Mouse (Mus musculus): Measurements from ENCODE around the gene Gm49366. TPM values are rescaled to one million over a fixed set of nuclear protein-coding genes. Genes with fewer than 3 reads are reported as not detected.
"Not testable (repeated sequence)": the region's sequence is repeated elsewhere in the genome, so short reads cannot be mapped to it uniquely, and the experiment has no call there.

Gene Gm49366
- total RNA-seq, 2 experiments from 2014 or later = not detected

DNA sequence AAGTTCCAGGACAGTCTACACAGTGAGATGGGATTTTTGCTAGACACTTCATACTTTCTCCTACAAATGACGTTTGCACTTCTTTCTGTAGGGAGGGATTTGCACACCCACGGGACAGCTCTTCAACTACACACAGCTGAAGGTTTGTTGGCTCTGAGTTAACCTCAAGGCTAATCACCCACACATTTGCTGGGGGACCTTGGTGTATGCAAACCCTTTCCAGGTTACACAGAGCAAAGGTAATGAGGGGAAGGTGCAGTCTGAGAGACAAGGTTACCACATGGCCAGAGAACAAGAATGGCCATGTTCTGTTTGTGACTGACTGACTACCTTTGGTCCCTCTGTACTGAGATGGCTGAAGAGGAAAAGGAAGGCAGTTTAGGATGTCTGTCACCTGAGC, 45.1 kb downstream of the Gm49366 start:
- DNase-seq = no peak

DNA sequence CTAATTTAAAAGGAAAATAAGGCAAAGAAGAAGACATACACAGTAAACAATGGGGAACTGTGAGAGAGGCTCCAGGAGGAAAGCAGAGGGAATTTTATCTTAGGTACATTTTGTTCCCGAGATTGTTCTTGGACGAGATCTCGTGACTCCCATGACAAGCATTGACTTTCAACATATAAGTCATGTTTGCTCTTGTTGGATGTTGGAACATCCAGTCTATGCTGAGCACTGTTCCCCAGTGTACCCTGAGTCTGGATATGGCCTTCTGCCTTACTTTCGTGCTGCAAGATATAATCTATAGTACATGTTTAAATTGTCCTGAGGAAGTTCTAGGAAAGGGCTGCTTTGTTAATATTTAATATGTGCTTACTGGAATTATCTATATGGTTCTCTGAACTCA, 45.8 kb downstream of the Gm49366 start:
- no peak for DNase-seq

DNA sequence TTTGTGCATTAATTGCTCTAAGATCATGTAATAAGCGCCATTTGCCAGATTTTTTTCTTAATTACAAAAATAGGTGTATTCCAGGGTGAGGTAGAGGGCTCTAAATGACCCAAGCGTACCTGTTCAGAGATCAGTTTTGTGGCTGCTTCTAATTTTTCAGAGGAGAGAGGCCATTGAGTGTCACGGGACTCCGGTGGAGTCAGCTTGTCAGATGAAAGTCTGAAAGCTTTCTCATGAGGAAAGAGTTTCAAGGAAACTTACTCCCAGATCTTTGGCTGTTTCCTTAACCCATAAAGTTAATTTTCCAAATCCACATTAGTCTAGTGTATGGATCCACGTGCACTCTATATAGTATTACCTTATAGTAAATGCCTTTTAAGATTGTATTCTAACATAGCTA, 55.9 kb downstream of the Gm49366 start:
- not testable (repeated sequence) for DNase-seq

DNA sequence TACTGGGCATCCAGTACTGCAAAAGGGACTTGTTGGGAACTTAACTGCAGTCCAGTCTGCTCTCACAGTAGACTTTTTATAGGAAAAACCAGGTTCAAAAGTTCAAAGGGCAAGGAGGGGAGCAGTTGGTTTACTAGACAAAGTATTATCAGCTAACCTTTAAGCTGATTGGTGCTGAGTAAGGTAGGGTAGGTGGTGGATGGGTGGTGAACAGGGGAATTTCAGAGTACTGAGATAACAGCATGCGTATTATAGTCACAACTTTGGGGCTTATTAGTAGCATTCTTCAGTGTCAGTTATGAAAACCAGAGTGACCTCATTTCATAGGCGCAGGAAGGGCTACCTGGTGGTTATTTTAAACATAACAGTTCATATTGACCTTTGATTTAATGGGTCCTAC, 60.9 kb downstream of the Gm49366 start:
- DNase-seq = no peak

DNA sequence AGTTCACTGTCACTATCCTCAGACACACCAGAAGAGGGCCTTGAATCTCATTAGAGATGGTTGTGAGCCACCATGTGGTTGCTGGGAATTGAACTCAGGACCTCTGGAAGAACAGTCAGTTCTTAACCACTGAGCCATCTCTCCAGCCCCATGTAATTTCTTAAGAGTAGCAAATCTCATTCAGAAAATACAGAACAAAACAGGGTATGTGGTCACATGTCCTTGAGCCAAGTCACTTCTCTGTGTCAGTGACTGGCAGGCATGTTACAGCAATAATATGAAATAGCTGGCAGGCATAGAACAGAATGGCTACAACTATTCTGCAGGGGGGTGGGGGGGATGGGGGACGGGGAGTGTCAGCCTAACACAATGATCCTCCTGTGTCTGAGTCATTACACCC, 61.3 kb downstream of the Gm49366 start:
- DNase-seq = no peak

DNA sequence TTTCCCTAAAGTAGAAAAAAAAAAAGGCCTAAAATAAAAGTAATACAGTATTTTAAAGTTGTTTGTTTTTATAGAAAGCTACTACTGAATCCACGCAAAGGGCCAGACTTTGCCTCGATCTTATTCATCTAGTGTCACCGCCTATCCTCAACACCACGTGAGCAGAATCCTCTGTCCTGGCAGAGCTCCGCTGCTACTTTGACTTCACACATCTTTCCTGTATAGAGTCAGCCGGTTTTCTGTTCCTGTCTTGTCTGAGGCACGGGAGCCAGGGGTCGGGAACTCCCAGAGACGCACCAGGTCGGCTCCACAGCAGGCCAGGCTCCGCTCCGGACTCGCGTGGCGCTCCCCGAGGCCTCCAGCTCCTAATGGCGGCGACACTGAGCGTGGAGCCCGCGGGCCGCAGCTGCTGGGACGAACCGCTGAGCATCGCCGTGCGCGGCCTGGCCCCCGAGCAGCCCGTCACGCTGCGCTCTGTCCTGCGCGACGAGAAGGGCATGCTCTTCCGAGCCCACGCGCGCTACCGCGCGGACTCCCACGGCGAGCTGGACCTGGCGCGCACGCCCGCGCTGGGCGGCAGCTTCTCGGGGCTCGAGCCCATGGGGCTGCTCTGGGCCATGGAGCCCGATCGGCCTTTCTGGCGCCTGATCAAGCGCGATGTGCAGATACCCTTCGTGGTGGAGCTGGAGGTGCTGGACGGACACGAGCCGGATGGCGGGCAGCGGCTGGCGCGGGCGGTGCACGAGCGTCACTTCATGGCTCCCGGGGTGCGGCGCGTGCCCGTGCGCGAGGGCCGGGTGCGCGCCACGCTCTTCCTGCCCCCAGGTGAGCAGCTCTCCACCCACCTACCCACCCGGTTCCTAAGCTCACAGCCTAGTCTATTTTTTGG, 62.1 kb downstream of the Gm49366 start, which contains the start of gene Acot6:
Acot6 (plus strand) TSS at position 51 of the 889 bp plus-strand sequence.
- peak; percentile 55 for DNase-seq

DNA sequence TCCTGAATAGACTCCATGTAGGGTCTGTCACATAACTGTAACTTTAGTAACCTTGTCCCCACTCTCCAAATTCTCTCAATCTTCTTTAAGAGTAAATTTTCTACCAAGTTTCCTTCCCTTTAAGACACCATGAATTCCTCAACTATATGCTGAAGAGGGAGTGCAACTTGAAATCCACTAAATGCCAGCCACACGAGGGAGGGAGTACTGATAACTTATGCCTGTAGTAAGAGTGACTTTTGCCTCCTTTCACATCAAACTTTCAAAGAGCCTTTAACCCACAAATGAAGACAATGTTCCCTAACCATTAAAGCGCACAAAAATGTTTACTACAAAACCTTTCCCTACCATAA, 62.7 kb downstream of the Gm49366 start:
- no peak for DNase-seq

DNA sequence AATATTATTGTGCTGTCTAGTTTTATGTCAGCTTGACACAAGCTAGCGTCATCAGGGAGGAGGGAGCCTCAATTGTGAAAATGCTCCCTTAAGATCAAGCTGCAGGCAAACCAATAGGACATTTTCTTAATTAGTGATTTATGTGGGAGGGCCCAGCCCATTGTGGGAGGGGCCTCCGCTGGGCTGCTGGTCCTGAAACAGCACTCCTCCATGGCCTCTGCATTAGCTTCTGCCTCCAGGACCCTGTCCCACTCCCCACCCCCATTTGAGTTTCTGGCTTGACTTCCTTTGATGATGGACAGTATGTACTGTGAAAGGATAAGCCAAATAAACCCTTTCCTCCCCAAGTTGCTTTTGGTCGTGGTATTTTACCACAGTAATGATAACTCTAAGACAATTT, 68.3 kb downstream of the Gm49366 start:
- DNase-seq = no peak

DNA sequence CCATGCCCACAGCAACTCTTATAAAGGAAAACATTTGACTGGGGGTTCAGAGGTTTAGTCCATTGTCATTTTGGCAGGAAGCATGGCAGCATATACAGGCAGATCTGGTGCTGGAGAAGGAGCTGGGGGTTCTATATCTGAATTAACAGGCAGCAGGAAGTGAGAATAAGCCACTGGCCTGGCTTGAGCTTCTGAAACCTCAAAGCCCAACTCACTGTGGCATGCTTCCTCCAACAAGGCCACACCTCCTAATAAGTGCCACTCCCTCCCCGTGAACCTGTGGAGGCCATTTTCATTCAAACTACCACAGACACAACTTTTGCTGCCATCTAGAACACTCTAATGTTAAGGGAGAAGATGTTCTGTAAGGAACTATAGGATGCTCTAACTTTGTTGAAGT, 69.0 kb downstream of the Gm49366 start:
- no peak for DNase-seq

Other genes starting within 250 kb of the Gm49366 start
- 10 to 100 TPM; 15.6 to 21.0 TPM for gene Numb, start 117.0 kb upstream of the Gm49366 start, total RNA-seq (2021)
- gene Riox1, start 88.3 kb upstream of the Gm49366 start, total RNA-seq (2021) = 1 to 10 TPM; 3.2 to 4.3 TPM
- not detected for gene Heatr4, start 54.1 kb upstream of the Gm49366 start, total RNA-seq (2021)
- 10 to 100 TPM; 14.6 to 16.3 TPM for gene Acot2, start 51.1 kb upstream of the Gm49366 start, total RNA-seq (2021)
- 10 to 100 TPM in 1 of 2 experiments, 1 to 10 TPM in 1; 8.2 to 10.4 TPM for gene Acot1, start 29.4 kb upstream of the Gm49366 start, total RNA-seq (2021)
- under 1 TPM; 0.19 to 0.36 TPM for gene Acot4, start 556 bp upstream of the Gm49366 start, total RNA-seq (2021)
- gene Acot3, start 13.2 kb downstream of the Gm49366 start, total RNA-seq (2021) = not detected
- gene Acot5, start 30.4 kb downstream of the Gm49366 start, total RNA-seq (2021) = under 1 TPM; 0.23 TPM
- 1 to 10 TPM; 3.1 to 3.3 TPM for gene Acot6, start 61.7 kb downstream of the Gm49366 start, total RNA-seq (2021)
- 10 to 100 TPM in 1 of 2 experiments, 1 to 10 TPM in 1; 7.7 to 10.2 TPM for gene Dnal1, start 75.4 kb downstream of the Gm49366 start, total RNA-seq (2021)
- under 1 TPM; 0.23 to 0.54 TPM for gene Pnma1, start 109.6 kb downstream of the Gm49366 start, total RNA-seq (2021)
- 10 to 100 TPM; 15.6 to 18.5 TPM for gene Elmsan1, start 179.9 kb downstream of the Gm49366 start, total RNA-seq (2021)
- gene Ptgr2, start 246.3 kb downstream of the Gm49366 start, total RNA-seq (2021) = 10 to 100 TPM; 65.1 to 68.1 TPM

All from gastrocnemius, postnatal 10 days (tissue).